Mouse (Mus musculus): Measurements from ENCODE around the gene Sdk1.

The Sdk1 gene

DNA sequence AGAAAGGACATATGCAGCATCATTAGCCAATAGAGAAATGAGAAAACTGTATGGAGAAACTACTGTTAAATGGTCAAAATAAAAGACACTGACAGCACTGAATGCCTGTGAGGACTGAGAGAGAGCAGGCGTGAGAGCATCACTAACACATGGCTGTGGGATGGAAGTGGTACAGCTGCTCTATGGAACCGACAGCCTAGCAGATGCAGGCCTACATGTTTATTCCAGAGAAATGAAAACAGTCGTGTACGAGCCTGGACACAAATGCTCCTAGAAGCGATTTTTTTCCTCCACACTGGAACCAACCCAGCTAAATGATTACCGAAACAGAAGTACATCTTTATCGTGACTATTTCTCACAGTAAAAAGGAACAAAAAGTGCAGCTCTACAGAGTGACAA is 54.0 kb downstream of the Sdk1 start:
- DNase-seq (ENCODE audit: low read depth, low spot score) = no peak
- no peaks in the 10 kb centered on the region for H3K36me3 ChIP-seq (ENCODE audit: control insufficient read depth, insufficient read depth, low read length, poor library complexity, severe bottlenecking)

DNA sequence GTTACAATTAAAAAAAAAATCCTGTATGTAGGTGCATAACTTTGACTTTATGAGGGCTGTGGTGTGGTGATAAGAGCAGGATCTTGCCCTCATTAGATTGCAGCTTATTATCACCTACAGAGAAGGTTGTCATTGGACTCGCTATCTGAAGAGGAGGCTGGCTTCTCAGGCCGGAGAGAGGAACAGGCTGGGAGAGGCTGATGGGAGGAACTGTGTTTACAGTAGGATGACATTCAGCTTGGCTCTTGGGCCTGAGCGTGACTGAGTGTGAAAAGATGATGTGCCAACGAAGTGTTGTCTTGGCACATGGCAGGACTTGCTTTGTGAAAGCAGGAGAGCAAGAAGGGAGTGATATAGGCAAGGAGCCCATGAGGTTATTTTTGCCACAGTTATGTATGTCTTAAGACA is 61.0 kb downstream of the Sdk1 start:
- H3K36me3 ChIP-seq (ENCODE audit: control insufficient read depth, insufficient read depth, low read length, poor library complexity, severe bottlenecking) = no peaks in the 10 kb centered on the region
- no peaks in the 10 kb centered on the region for H3K27me3 ChIP-seq (ENCODE audit: control insufficient read depth, insufficient read depth, low read length, poor library complexity, severe bottlenecking)
- no peak for DNase-seq (ENCODE audit: low read depth, low spot score)

More for the DNA sequence above, 54.0 kb downstream of the Sdk1 start:
- H3K27me3 ChIP-seq (ENCODE audit: control insufficient read depth, insufficient read depth, low read length, poor library complexity, severe bottlenecking) = no peaks in the 10 kb centered on the region

DNA sequence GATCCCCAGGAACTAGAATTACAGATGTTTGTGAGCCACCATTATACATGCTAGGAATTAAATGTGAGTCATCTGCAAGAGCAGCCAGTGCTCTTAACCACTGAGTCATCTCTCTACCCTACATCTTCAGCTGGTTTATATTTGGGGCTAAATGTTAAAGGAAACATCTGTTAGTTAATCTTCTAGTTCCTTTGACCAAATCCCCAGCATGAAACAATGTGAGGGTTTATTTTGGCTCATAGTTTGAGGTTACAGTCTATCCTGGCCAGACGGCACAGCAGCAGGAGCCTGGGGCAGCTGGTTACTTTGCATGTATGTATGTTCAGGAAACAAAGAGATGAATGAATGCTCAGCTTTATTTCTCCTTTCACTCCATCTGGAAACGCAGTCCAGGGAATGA is 62.5 kb downstream of the Sdk1 start:
- Histone ChIP-seq H3K36me3 (ENCODE audit: control insufficient read depth, insufficient read depth, low read length, poor library complexity, severe bottlenecking) (no peaks in the 10 kb centered on the region), H3K27me3 (ENCODE audit: control insufficient read depth, insufficient read depth, low read length, poor library complexity, severe bottlenecking) (no peaks in the 10 kb centered on the region)
- DNase-seq (ENCODE audit: low read depth, low spot score) = no peak

DNA sequence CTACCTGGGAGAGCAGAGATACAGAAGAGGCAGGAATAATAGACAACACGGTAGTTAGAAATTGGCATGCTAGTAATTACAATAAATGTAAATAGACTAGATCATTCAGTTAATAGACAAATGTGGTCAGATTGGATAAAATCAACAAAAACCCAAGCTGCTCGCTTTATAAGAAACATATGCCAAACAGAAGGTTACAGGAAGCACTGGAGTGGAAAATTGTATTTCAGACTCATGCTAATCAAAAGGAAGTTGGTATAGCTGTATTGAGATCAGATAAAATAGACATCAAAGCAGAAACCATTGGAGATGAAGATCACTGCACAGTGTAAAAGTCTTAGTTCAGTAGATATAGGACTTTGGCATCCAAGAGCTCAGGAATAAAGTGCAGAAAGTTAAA is 63.4 kb downstream of the Sdk1 start:
- Histone ChIP-seq H3K27me3 (ENCODE audit: control insufficient read depth, insufficient read depth, low read length, poor library complexity, severe bottlenecking) (no peaks in the 10 kb centered on the region), H3K36me3 (ENCODE audit: control insufficient read depth, insufficient read depth, low read length, poor library complexity, severe bottlenecking) (no peaks in the 10 kb centered on the region)
- no peak for DNase-seq (ENCODE audit: low read depth, low spot score)

DNA sequence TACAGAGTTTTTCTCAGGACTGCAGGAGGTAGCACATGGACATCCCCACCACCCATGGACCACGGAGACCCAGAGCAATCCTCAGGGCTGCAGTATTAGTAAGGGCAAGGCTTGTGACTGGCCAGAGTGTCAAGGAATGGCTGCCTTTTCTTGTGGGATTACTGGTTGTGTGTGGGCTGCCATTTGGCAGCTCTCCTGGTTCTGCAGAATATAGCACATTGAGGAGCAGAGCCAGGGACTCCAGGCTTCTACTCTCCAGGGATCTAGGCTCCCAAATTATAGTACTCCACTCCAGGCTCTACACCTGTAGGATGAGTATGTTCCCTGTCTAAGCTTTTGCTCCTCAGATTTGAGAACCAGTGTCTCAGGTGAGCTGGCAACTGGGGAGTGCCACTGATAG is 69.4 kb downstream of the Sdk1 start:
- no peaks in the 10 kb centered on the region for H3K27me3 ChIP-seq (ENCODE audit: control insufficient read depth, insufficient read depth, low read length, poor library complexity, severe bottlenecking)
- no peaks in the 10 kb centered on the region for H3K36me3 ChIP-seq (ENCODE audit: control insufficient read depth, insufficient read depth, low read length, poor library complexity, severe bottlenecking)
- no peak for DNase-seq (ENCODE audit: low read depth, low spot score)

DNA sequence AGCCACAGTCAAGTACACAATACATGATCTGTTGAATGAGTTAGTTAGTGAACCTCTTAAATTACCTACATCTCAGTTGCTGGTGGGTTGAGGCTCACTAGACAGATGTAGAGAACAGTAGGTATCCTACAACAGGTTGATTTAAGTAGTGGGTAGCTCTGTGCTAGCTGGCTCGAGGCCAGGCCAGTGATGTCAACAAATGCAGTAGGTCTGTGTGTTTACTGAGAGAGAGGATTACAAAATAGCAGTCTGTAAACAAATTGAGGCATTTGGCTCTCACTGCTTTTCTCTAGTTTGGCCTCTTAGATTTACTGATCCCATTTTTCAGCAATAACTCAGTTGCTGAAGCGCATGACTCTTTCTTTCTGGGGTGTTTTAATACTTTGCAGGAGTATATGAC is 70.5 kb downstream of the Sdk1 start:
- H3K36me3 ChIP-seq (ENCODE audit: control insufficient read depth, insufficient read depth, low read length, poor library complexity, severe bottlenecking) = no peaks in the 10 kb centered on the region
- no peak for DNase-seq (ENCODE audit: low read depth, low spot score)
- H3K27me3 ChIP-seq (ENCODE audit: control insufficient read depth, insufficient read depth, low read length, poor library complexity, severe bottlenecking) = no peaks in the 10 kb centered on the region

DNA sequence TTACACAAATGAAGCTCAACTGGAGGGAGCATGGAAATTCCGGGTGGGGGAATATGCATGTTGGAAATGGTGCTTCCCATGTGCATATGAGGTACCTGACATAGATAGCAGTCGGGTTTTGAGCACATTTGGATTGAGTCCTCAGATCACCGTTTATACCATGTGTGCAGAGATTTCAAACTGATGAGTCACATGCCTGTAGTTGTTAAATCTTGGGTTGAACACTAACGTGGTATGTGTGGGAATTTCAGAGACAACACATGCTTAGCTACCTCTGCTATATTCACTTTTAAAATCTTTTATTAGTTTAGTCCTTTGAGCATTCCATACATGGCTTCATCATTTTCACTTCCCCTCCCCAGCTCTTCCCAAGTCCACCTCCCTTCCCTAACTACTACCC is 71.0 kb downstream of the Sdk1 start:
- Histone ChIP-seq H3K36me3 (ENCODE audit: control insufficient read depth, insufficient read depth, low read length, poor library complexity, severe bottlenecking) (no peaks in the 10 kb centered on the region), H3K27me3 (ENCODE audit: control insufficient read depth, insufficient read depth, low read length, poor library complexity, severe bottlenecking) (no peaks in the 10 kb centered on the region)
- no peak for DNase-seq (ENCODE audit: low read depth, low spot score)

DNA sequence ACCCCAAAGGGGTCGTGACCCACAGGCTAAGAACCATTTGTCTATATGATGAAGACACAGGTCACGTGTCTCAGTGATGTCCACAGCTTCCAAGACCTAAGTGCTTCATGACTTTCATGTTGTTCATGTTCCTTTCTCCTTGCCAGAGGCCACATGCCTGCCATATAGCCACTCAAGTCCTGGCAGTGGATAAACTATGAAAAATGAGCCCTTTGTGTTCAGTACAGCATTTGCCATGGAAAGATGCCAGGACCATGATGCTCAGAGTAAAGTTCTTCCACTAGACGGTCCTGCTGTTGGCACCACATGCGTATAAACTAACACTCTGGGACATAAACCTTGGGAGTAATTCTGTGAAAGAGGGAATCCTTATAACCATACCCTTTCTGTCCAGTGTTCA is 75.8 kb downstream of the Sdk1 start:
- no peak for DNase-seq (ENCODE audit: low read depth, low spot score)
- Histone ChIP-seq H3K27me3 (ENCODE audit: control insufficient read depth, insufficient read depth, low read length, poor library complexity, severe bottlenecking) (no peaks in the 10 kb centered on the region), H3K36me3 (ENCODE audit: control insufficient read depth, insufficient read depth, low read length, poor library complexity, severe bottlenecking) (no peaks in the 10 kb centered on the region)

DNA sequence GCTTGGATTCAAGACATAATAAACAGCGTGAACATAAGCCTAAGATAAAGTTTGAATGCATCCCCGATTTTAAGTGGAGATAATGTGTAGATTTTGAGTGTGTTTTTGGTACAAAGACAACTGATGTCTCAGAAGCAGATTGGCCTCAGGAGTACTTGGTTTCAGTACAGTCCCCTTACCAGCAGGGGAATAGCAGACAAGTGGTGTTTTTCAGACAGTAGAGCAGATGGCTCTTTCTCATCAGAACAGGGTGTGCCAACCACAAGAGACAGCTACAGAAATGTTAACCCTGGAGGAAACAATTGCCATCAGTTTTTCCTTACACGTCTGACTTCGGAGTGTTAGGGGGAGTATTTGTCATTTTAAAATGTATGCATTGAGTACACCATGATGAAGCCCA is 83.6 kb downstream of the Sdk1 start:
- H3K36me3 ChIP-seq (ENCODE audit: control insufficient read depth, insufficient read depth, low read length, poor library complexity, severe bottlenecking) = no peaks in the 10 kb centered on the region
- H3K27me3 ChIP-seq (ENCODE audit: control insufficient read depth, insufficient read depth, low read length, poor library complexity, severe bottlenecking) = no peaks in the 10 kb centered on the region
- no peak for DNase-seq (ENCODE audit: low read depth, low spot score)

DNA sequence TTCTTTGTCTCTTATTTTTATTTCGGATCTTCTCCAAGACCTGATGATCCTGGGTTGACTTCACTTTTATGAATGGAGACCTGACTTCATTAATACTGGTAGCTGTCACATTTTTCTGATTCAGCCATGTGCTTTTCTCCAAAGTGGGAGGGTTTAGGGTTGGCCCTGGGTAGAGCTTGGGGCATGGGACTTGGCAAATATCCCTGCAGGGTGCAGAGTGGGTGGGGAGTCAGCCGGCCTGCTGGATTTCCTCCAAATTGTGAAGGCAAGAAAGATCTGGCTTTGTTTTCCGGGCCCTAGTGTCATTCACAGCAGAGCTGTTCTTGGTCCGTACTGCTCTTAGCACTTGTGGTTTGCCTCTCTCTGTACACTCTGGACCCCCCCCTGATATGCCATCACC is 103.1 kb downstream of the Sdk1 start:
- Histone ChIP-seq H3K27me3 (ENCODE audit: control insufficient read depth, insufficient read depth, low read length, poor library complexity, severe bottlenecking) (no peaks in the 10 kb centered on the region), H3K36me3 (ENCODE audit: control insufficient read depth, insufficient read depth, low read length, poor library complexity, severe bottlenecking) (no peaks in the 10 kb centered on the region)
- no peak for DNase-seq (ENCODE audit: low read depth, low spot score)

DNA sequence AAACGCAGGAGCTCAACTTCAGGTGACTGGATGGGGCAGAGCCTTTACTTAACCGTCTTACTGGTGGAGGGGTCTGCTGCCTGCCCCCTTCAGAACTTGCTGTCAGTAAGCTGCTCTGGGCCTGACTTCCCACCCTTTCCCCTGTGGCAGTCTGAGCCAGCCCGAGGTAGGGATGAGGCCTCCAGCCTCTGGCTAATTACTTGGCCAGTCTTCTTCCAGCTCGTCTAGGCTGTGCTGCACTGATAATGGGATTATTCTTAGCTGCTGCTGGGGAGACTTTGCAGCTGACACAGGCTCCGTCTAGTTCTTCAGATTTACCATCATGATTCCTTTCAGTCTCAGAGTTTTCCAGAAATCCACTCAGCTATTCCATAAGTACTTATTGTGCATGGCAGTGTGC is 104.2 kb downstream of the Sdk1 start:
- DNase-seq (ENCODE audit: low read depth, low spot score) = no peak
- Histone ChIP-seq H3K27me3 (ENCODE audit: control insufficient read depth, insufficient read depth, low read length, poor library complexity, severe bottlenecking) (no peaks in the 10 kb centered on the region), H3K36me3 (ENCODE audit: control insufficient read depth, insufficient read depth, low read length, poor library complexity, severe bottlenecking) (no peaks in the 10 kb centered on the region)

DNA sequence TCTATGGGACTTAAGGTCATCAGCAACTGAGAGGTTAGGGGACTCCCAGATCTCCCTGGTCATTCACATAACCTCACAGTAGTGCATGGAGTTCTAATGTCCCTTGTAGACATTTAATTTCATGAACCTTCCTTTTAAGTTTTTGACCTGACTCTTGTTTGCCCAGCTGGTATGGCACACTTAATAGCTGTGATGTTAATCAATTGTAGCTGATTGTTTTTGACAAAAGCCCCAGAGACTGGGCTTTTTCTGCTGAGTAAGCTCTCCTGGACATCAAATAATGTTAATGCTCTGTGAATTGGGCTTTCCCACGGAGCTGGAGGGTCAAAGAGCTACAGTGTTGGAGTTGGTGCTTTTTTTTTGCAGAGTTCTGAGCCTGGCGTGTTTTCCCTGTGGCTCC is 121.4 kb downstream of the Sdk1 start:
- Histone ChIP-seq H3K36me3 (ENCODE audit: control insufficient read depth, insufficient read depth, low read length, poor library complexity, severe bottlenecking) (no peaks in the 10 kb centered on the region), H3K27me3 (ENCODE audit: control insufficient read depth, insufficient read depth, low read length, poor library complexity, severe bottlenecking) (no peaks in the 10 kb centered on the region)
- no peak for DNase-seq (ENCODE audit: low read depth, low spot score)

DNA sequence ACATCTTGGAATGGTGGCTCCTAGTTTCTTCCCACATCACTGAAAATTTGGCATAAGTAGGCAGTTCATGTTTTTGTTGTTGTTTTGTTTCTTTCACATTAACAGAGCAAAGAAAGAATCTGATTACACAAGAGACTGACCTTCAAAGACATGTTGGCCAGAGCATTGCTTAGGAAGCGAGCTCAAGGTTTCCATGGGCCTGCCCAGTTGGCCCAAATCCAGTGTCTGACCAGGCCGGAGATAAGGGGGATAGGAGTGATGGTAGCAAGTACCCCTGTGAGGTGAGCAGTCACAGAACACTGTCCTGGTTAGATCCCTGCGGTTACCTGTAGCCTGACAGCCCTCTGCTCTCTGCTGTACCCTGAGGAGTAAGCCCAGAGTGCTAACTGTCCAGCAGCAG is 122.7 kb downstream of the Sdk1 start:
- Histone ChIP-seq H3K36me3 (ENCODE audit: control insufficient read depth, insufficient read depth, low read length, poor library complexity, severe bottlenecking) (no peaks in the 10 kb centered on the region), H3K27me3 (ENCODE audit: control insufficient read depth, insufficient read depth, low read length, poor library complexity, severe bottlenecking) (no peaks in the 10 kb centered on the region)
- DNase-seq (ENCODE audit: low read depth, low spot score) = no peak

DNA sequence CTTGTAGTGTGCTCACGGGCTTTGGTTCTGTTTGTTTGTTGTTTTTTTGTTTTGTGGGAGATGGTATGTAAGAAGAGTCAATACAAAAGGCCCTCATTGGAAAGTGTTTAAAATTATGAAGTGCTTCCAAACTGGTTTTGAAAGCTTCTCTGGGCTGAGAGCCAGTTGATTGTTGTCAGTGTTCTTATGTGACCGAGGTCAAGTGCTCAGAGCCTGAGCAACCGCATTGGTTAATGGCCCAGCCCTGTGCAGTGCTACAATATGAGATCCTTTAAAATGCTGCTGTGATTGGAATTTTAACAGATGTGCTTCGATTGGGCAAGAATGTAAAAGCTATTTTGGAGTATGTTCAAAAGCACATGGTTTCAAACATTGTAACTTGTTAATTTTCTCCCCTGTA is 127.3 kb downstream of the Sdk1 start:
- DNase-seq (ENCODE audit: low read depth, low spot score) = no peak
- Histone ChIP-seq H3K36me3 (ENCODE audit: control insufficient read depth, insufficient read depth, low read length, poor library complexity, severe bottlenecking) (no peaks in the 10 kb centered on the region), H3K27me3 (ENCODE audit: control insufficient read depth, insufficient read depth, low read length, poor library complexity, severe bottlenecking) (no peaks in the 10 kb centered on the region)

DNA sequence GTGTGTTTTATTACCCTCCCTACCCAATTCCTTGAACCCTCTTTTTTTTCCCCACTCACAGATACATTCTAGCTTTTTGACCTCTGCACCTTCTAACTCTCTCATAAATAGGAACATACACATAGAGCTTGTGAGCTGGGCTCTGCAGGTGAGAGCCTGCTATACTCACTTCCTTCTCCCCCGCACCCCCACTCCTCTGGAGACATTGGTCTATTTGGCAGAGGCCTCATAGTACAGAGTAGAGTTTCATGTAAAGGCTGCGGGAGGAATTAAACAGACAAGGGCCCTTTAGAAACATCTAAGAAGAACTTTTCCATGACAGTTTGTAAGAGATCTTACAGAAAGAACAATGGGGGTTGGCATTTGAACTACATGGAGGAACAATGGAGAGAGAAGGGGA is 133.5 kb downstream of the Sdk1 start:
- no peak for DNase-seq (ENCODE audit: low read depth, low spot score)
- no peaks in the 10 kb centered on the region for H3K27me3 ChIP-seq (ENCODE audit: control insufficient read depth, insufficient read depth, low read length, poor library complexity, severe bottlenecking)
- H3K36me3 ChIP-seq (ENCODE audit: control insufficient read depth, insufficient read depth, low read length, poor library complexity, severe bottlenecking) = no peaks in the 10 kb centered on the region

DNA sequence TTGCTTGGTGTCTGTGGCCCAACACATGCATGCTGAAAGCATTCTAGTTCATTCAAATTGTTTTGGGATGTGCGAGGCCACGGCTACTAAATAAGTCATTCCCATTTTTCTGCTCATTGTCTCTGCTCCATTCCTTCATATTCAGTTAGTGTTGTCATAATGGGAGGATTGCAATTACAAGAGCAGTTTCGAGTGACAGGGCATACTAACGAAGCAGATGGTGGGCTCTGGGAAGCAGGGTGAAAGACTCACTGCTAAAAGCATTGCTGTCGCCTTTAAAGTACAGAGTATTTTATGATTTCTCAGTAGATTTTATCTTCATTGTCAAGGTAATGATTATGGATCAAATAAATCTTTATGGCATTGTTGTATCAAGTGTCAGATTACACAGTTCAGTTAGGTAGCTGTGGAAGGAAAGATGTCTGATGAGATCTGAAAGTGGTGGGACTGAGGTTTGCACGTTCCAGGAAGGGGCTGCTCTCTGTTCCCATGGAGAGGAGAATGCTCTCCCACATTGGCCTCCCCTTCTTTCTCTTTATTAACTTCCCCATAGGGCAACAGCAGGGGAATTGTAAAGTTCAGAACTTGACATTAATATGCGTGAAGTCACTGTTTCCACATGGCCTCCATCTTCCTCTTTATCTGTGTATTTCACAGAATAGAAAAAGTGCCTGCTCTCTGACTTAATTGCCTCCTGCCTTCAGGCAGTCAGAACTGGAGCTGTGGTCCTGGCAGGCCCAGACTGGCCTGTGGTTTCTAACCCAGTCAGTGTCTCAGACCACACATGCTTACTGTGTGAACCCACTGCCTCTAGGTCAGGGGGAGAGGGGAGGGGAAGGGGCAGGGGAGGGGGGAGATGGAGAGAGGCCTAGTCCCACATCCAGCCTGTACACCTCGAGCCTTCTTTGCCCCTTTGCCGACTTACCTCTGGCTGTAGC is 138.8 kb downstream of the Sdk1 start:
- no peak for DNase-seq (ENCODE audit: low read depth, low spot score)
- H3K27me3 ChIP-seq (ENCODE audit: control insufficient read depth, insufficient read depth, low read length, poor library complexity, severe bottlenecking) = no peaks in the 10 kb centered on the region
- no peaks in the 10 kb centered on the region for H3K36me3 ChIP-seq (ENCODE audit: control insufficient read depth, insufficient read depth, low read length, poor library complexity, severe bottlenecking)
